Mouse (Mus musculus) intestine, embryonic 16.5 days (tissue): ENCODE results near the gene Terf2ip. TPM values are rescaled to one million over a fixed set of nuclear protein-coding genes. Genes with fewer than 3 reads are reported as not detected.

ENCODE experiments used
- ATAC-seq: fragments of 200-750 bp; cut with Nextera tagmentation; 2 replicates; pipeline ENCODE4 v1.8.0; 2017; ENCODE audit warnings: moderate TSS enrichment, moderate library complexity
- H3K27ac ChIP-seq: fragments of 300-500 bp; sonication (generic); 2 replicates; pipeline ENCODE4 v1.5.1; 2014; ENCODE audit warnings: mild to moderate bottlenecking, low read length
- H3K27me3 ChIP-seq: fragments of 300-500 bp; sonication (generic); replicated peaks from 2 replicates; pipeline ENCODE4 v1.6.1; 2014; ENCODE audit warnings: low read length, control low read depth, mixed read lengths; ENCODE audit not compliant: control insufficient read depth, insufficient read depth
- H3K36me3 ChIP-seq: fragments of 300-500 bp; sonication (generic); 2 replicates; pipeline ENCODE4 v1.6.1; 2014; ENCODE audit warnings: low read length, control low read depth; ENCODE audit not compliant: control insufficient read depth, insufficient read depth
- H3K4me1 ChIP-seq: fragments of 300-500 bp; sonication (generic); 2 replicates; pipeline ENCODE4 v1.6.1; 2014; ENCODE audit warnings: low read length, control low read depth, mixed read lengths; ENCODE audit not compliant: control insufficient read depth, insufficient read depth
- H3K4me2 ChIP-seq: fragments of 300-500 bp; sonication (generic); 2 replicates; pipeline ENCODE4 v1.6.1; 2014; ENCODE audit warnings: low read depth, low read length, control low read depth
- H3K4me3 ChIP-seq: fragments of 300-500 bp; sonication (generic); 2 replicates; pipeline ENCODE4 v1.5.1; 2014; ENCODE audit warnings: mild to moderate bottlenecking, low read length
- H3K9ac ChIP-seq: fragments of 300-500 bp; sonication (generic); 2 replicates; pipeline ENCODE4 v1.6.1; 2014; ENCODE audit warnings: low read depth, low read length
- H3K9me3 ChIP-seq: fragments of 300-500 bp; sonication (generic); 2 replicates; pipeline ENCODE4 v1.6.1; 2016; ENCODE audit warnings: low read length, control low read depth; ENCODE audit not compliant: control insufficient read depth
- WGBS: fragments of 180-500 bp; shearing (Covaris S2); extraction: QIAGEN DNeasy Blood & Tissue Kit; methylation state at CpG from one replicate; pipeline ENCODE4 v1.1.7; 2014; 5-methylcytosine and 5-hydroxymethylcytosine counted together
- polyA plus RNA-seq: library from polyadenylated mRNA; unstranded; fragments of >200 nt; fragmentation: Nextera tagmentation; extraction: Ambion mirVana; gene quantifications from 2 replicates; pipeline ENCODE4 v1.2.1, GENCODE M21; 2015

Terf2ip gene
- polyA plus RNA-seq, 1 experiment from 2014 or later = 20.0 TPM

GRCm38 (mm10) chr8:112034603-112035002 is 23.4 kb downstream of the Terf2ip start:
- no peak overlapping the region for H3K4me2 ChIP-seq
- H3K4me3 ChIP-seq = no peak overlapping the region
- H3K4me1 ChIP-seq = no peaks in the 10 kb centered on the region
- H3K27ac ChIP-seq = no peak overlapping the region
- WGBS = 8% methylated on average over 8 of the region's 8 CpGs
- H3K9ac ChIP-seq = no peak overlapping the region
- no peaks in the 10 kb centered on the region for H3K27me3 ChIP-seq
- H3K9me3 ChIP-seq = no peaks in the 10 kb centered on the region
- ATAC-seq = peak; percentile 62
- no peaks in the 10 kb centered on the region for H3K36me3 ChIP-seq

- H3K36me3 ChIP-seq = no peaks in the 10 kb centered on the region
- ATAC-seq = no peak
- H3K27ac ChIP-seq = no peak overlapping the region
- no peak overlapping the region for H3K4me3 ChIP-seq
- H3K4me2 ChIP-seq = no peak overlapping the region
- H3K27me3 ChIP-seq = no peaks in the 10 kb centered on the region
- no peak overlapping the region for H3K9ac ChIP-seq
- H3K4me1 ChIP-seq = no peaks in the 10 kb centered on the region
- WGBS = 75% methylated on average over 18 of the region's 18 CpGs
- no peaks in the 10 kb centered on the region for H3K9me3 ChIP-seq
Measured at GRCm38 (mm10) chr8:112037521-112037920, 26.3 kb downstream of the Terf2ip start.

- no peaks in the 10 kb centered on the region for H3K4me1 ChIP-seq
- no peak overlapping the region for H3K4me3 ChIP-seq
- H3K27me3 ChIP-seq = no peaks in the 10 kb centered on the region
- no peak overlapping the region for H3K4me2 ChIP-seq
- no peak overlapping the region for H3K9ac ChIP-seq
- H3K36me3 ChIP-seq = no peaks in the 10 kb centered on the region
- 81% methylated on average over 5 of the region's 5 CpGs for WGBS
- 0 out of 2 replicates have a peak, but pooled peaks cover 3% of the 10 kb centered on the region for H3K9me3 ChIP-seq
- no peak overlapping the region for H3K27ac ChIP-seq
- no peak for ATAC-seq
Measured at GRCm38 (mm10) chr8:112045182-112045581, 34.0 kb downstream of the Terf2ip start.

GRCm38 (mm10) chr8:112045896-112046295 is 34.7 kb downstream of the Terf2ip start:
- Histone ChIP-seq H3K4me1 (no peaks in the 10 kb centered on the region), H3K27me3 (no peaks in the 10 kb centered on the region), H3K27ac (no peak overlapping the region), H3K4me3 (no peak overlapping the region), H3K36me3 (no peaks in the 10 kb centered on the region), H3K4me2 (no peak overlapping the region), H3K9me3 (0 out of 2 replicates have a peak, but pooled peaks cover 3% of the 10 kb centered on the region), H3K9ac (no peak overlapping the region)
- ATAC-seq = peak; percentile 53; the same call in 1 of the 2 replicates
- 2% methylated on average over 7 of the region's 7 CpGs for WGBS

- Histone ChIP-seq H3K4me3 (no peak overlapping the region), H3K36me3 (no peaks in the 10 kb centered on the region), H3K27me3 (no peaks in the 10 kb centered on the region), H3K27ac (no peak overlapping the region), H3K9ac (no peak overlapping the region), H3K4me2 (no peak overlapping the region), H3K9me3 (0 out of 2 replicates have a peak, but pooled peaks cover 3% of the 10 kb centered on the region), H3K4me1 (no peaks in the 10 kb centered on the region)
- no peak for ATAC-seq
- 71% methylated on average over 6 of the region's 6 CpGs for WGBS
Measured at GRCm38 (mm10) chr8:112048293-112048692, 37.1 kb downstream of the Terf2ip start.

- Histone ChIP-seq H3K9me3 (0 out of 2 replicates have a peak, but pooled peaks cover 3% of the 10 kb centered on the region), H3K4me1 (no peaks in the 10 kb centered on the region), H3K27me3 (no peaks in the 10 kb centered on the region), H3K36me3 (no peaks in the 10 kb centered on the region), H3K4me2 (no peak overlapping the region), H3K27ac (no peak overlapping the region), H3K9ac (no peak overlapping the region), H3K4me3 (no peak overlapping the region)
- WGBS = 79% methylated on average over 6 of the region's 6 CpGs
- ATAC-seq = no peak
Measured at GRCm38 (mm10) chr8:112049984-112050383, 38.8 kb downstream of the Terf2ip start.

GRCm38 (mm10) chr8:112051537-112051936 is 40.3 kb downstream of the Terf2ip start:
- no peaks in the 10 kb centered on the region for H3K27me3 ChIP-seq
- WGBS = 75% methylated on average over 9 of the region's 9 CpGs
- H3K36me3 ChIP-seq = no peaks in the 10 kb centered on the region
- H3K4me3 ChIP-seq = no peak overlapping the region
- H3K27ac ChIP-seq = no peak overlapping the region
- H3K4me1 ChIP-seq = no peaks in the 10 kb centered on the region
- no peak overlapping the region for H3K9ac ChIP-seq
- no peak for ATAC-seq
- 0 out of 2 replicates have a peak, but pooled peaks cover 3% of the 10 kb centered on the region for H3K9me3 ChIP-seq
- H3K4me2 ChIP-seq = no peak overlapping the region

- no peak overlapping the region for H3K4me3 ChIP-seq
- no peak overlapping the region for H3K27ac ChIP-seq
- H3K4me2 ChIP-seq = no peak overlapping the region
- no peaks in the 10 kb centered on the region for H3K4me1 ChIP-seq
- H3K36me3 ChIP-seq = no peaks in the 10 kb centered on the region
- no peaks in the 10 kb centered on the region for H3K27me3 ChIP-seq
- ATAC-seq = no peak
- 0 out of 2 replicates have a peak, but pooled peaks cover 3% of the 10 kb centered on the region for H3K9me3 ChIP-seq
- no peak overlapping the region for H3K9ac ChIP-seq
Measured at GRCm38 (mm10) chr8:112054456-112054855, 43.3 kb downstream of the Terf2ip start.

GRCm38 (mm10) chr8:112061372-112061771 is 50.2 kb downstream of the Terf2ip start:
- H3K4me1 ChIP-seq = no peaks in the 10 kb centered on the region
- no peak overlapping the region for H3K27ac ChIP-seq
- H3K4me3 ChIP-seq = no peak overlapping the region
- no peak overlapping the region for H3K9ac ChIP-seq
- no peak for ATAC-seq
- H3K27me3 ChIP-seq = no peaks in the 10 kb centered on the region
- H3K4me2 ChIP-seq = no peak overlapping the region
- 32% methylated on average over 4 of the region's 4 CpGs for WGBS
- no peaks in the 10 kb centered on the region for H3K36me3 ChIP-seq
- H3K9me3 ChIP-seq = no peaks in the 10 kb centered on the region
